Mouse (Mus musculus) spleen, postnatal 0 days (tissue): ENCODE results near the gene Stard7. TPM values are rescaled to one million over a fixed set of nuclear protein-coding genes. Genes with fewer than 3 reads are reported as not detected.

Source experiments
- polyA plus RNA-seq: library from polyadenylated mRNA; unstranded; fragments of >200 nt; fragmentation: Nextera tagmentation; extraction: Ambion mirVana; gene quantifications from 2 replicates; pipeline ENCODE4 v1.2.1, GENCODE M21; 2015

Gene Stard7
- polyA plus RNA-seq, result 42.2 and 44.0 TPM in 2 replicates

DNA sequence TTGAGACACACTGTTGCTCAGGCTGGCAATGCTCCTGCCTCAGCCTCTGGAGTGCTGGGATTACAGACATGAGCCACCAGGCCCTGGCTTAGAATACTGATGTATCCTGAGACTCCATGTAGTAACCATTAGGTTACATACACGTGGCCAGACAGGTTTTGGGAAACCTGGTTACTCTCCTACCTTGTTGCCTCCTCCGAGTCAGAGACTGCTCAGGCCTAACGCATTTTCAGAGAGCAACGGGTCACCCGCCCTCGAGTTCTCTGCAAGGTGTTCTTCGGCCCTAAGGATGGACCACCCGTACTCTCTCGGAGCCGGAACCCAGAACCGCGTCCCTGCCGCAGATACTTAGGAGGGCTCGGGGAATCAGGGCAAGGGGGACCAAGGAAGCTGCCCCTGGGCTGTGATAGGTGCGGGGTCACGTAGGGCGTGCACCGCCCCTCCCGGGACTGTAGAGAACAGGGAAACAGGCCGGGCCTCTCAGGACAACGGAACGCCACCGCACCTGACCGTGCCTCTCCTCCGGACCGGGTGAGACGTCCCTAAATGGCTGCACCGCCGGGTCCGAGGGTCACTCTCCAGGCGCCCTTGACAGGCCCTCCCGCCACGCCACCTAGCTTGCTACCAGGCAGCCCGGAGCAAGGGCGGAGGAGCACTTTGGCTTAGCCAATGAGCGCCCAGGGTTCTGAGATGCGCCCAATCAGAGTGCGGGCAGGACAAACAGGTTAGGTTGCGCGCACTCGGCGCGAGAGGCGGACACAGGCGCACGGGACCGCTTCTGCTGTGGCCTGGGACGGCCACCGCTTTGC, at the start of gene Stard7:
Gene Stard7 (plus strand): TSS at position 728 of the 809 bp plus-strand sequence.

GRCm38 (mm10) chr2:127247592-127248333, 22.3 kb upstream of the Stard7 start, which contains the start of the genes Ciao1 and Tmem127:
Gene Ciao1, minus strand, starts transcription at chr2:127247816.
Gene Tmem127, plus strand, starts transcription at chr2:127247908.

DNA sequence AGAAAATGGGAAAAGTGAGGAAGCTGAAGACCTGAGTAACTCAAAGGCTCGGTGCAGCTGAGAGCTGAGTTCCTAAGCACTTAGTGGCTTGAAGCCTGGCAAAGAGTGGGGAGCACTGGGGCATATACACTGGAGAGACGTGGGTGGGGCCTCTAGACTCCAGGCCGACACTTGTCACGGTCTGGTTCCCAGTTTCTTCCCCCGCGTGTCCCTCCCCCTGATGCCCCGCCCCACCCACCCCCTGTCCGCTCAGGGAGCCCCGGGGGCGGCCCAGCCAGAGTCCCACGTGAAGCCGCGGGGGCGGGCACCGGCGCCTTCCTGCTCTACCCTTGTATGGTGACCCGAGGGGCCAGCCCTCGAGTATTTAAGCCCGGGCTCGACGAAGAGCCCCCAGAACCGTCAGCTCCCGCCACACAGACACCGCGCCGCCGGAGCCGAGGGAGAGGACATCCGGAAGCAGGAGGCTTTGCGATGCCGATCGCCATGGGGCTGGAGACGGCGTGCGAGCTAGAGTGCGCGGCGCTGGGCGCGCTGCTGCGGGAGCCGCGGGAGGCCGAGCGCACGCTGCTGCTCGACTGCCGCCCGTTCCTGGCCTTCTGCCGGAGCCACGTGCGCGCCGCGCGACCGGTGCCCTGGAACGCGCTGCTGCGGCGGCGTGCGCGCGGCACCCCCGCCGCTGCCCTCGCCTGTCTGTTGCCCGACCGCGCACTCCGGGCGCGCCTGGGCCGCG, 65.9 kb downstream of the Stard7 start, which contains the start of gene Dusp2:
Gene Dusp2 (plus strand): TSS at position 393 of the 730 bp plus-strand sequence.

GRCm38 (mm10) chr2:127338416-127338815, 68.4 kb downstream of the Stard7 start, which contains the start of gene Astl:
Gene Astl, plus strand, starts transcription at chr2:127338639.

Other genes with a start within 250 kb of the Stard7 start
- gene Blvra, start 199.6 kb upstream of the Stard7 start, polyA plus RNA-seq, result 76.3 and 81.5 TPM in 2 replicates
- 53.2 and 59.3 TPM in 2 replicates for gene Ncaph, start 136.3 kb upstream of the Stard7 start, polyA plus RNA-seq
- gene Itpripl1, start 126.8 kb upstream of the Stard7 start, polyA plus RNA-seq, result 31.3 and 32.7 TPM in 2 replicates
- 1.7 and 2.1 TPM in 2 replicates for gene 1810024B03Rik, start 61.9 kb upstream of the Stard7 start, polyA plus RNA-seq
- gene Snrnp200, start 61.8 kb upstream of the Stard7 start, polyA plus RNA-seq, result 24.7 and 26.7 TPM in 2 replicates
- 44.3 and 45.0 TPM in 2 replicates for gene Ciao1, start 22.4 kb upstream of the Stard7 start, polyA plus RNA-seq
- gene Tmem127, start 22.3 kb upstream of the Stard7 start, polyA plus RNA-seq, result 17.2 and 19.0 TPM in 2 replicates
- 10.5 and 14.4 TPM in 2 replicates for gene Dusp2, start 65.9 kb downstream of the Stard7 start, polyA plus RNA-seq
- not detected in 2 replicates for gene Astl, start 68.4 kb downstream of the Stard7 start, polyA plus RNA-seq
- 4.3 and 6.1 TPM in 2 replicates for gene Adra2b, start 93.0 kb downstream of the Stard7 start, polyA plus RNA-seq
- 0.18 TPM in 1 of 2 replicates, not detected in the other for gene Gpat2, start 155.0 kb downstream of the Stard7 start, polyA plus RNA-seq
- gene Fahd2a, start 174.3 kb downstream of the Stard7 start, polyA plus RNA-seq, result 14.1 and 16.2 TPM in 2 replicates